Mouse (Mus musculus): ENCODE measurements around the gene 4930583I09Rik. TPM values are rescaled to one million over a fixed set of nuclear protein-coding genes. Genes with fewer than 3 reads are reported as not detected.

Gene 4930583I09Rik
- not detected for polyA plus RNA-seq (2014; fragmentation: Illumina TruSeq; extraction: RNeasy Lipid Tissue Mini Kit (QIAGEN cat#74804))

DNA sequence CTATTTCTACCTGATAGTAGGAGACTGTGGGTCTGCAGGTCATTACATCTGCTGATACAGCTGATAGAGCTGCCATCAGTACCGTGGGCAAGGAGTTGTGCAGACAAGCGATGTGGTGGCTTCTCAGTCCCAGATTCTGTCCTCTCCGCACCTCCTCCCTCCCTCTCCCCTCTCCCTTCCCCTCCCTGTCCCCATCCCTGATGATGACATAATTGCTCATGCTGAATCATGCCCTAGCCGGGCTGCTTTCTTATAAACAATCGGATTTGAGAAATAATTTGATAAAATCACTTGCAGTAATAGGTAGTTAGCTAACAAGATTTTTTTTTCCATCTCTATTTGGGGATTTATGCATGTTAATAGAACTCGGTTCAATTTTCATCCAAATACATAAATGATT, at the start of gene 4930583I09Rik:
Gene 4930583I09Rik, minus strand, starts transcription at position 144 of the 400 bp plus-strand sequence.

Other genes with a start within 250 kb of the 4930583I09Rik start
- 186 TPM for gene Man2a1, start 235.3 kb downstream of the 4930583I09Rik start, polyA plus RNA-seq (2014; fragmentation: Illumina TruSeq; extraction: RNeasy Lipid Tissue Mini Kit (QIAGEN cat#74804))

Measured in ovary, adult 10 weeks (tissue).